Mouse (Mus musculus): ENCODE measurements around the gene Zc3h4. TPM values are rescaled to one million over a fixed set of nuclear protein-coding genes. Genes with fewer than 3 reads are reported as not detected.

Zc3h4 gene
- 16.8 and 19.9 TPM in 2 replicates for polyA plus RNA-seq (2015; fragmentation: Nextera tagmentation; extraction: Ambion mirVana)

GRCm38 (mm10) chr7:16400689-16401611 lies at the start of gene Zc3h4:
Zc3h4 (plus strand) TSS chr7:16400910.
- Histone ChIP-seq H3K9me3 (no peaks in the 10 kb centered on the region), H3K4me2 (peak within 1 kb of the TSS; percentile 77), H3K4me1 (replicated peaks) (peaks cover 36% of the 10 kb centered on the region), H3K27me3 (no peaks in the 10 kb centered on the region), H3K4me3 (peak within 1 kb of the TSS; percentile 93), H3K27ac (replicated peaks) (peak within 1 kb of the TSS; percentile 100), H3K36me3 (no peaks in the 10 kb centered on the region), H3K9ac (peak within 1 kb of the TSS; percentile 100)
- peak; percentile 32 for ATAC-seq (ENCODE audit: low read depth)
- WGBS = under 1% methylated on average over 76 of the region's 85 CpGs

DNA sequence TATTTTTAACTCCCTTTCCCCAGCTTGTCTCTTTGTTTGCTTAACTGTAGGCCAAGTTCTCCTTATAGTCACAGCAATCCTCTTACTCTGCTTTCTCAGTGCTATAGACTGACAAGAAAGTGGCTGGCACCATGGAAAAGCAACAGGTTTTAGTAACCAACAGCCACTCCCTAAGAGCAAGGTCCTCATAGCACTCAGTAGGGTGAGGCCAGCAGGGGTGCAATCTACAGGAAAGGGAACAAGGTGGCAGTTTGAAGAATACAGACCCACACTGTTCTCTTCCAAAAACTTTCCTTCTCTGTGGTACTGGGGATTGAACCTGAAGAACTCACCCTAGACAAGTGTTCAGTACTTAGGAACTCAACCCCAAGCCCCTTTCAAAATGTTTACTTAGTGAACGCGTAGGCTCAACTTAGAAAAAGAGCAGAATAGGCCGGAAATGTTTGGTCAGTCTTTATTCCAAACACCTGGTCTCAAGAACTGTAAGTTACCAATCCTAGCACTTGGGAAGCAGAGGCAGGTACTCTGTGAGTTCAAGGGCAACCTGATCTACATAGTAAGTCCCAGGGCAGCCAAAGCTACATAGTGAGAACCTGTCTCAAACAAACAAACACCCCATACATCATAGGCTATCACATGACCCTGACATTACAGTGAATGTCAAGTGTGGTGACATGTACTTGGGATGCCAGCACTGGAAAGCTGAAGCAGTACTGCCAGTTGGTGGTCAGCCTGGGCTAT lies 44.7 kb upstream of the Zc3h4 start:
- H3K9ac ChIP-seq = no peak overlapping the region
- no peak overlapping the region for H3K4me3 ChIP-seq
- no peak overlapping the region for H3K27ac ChIP-seq (replicated peaks)
- H3K9me3 ChIP-seq = no peaks in the 10 kb centered on the region
- no peak overlapping the region for H3K4me2 ChIP-seq
- no peaks in the 10 kb centered on the region for H3K27me3 ChIP-seq
- H3K4me1 ChIP-seq (replicated peaks) = no peaks in the 10 kb centered on the region
- peaks cover 65% of the 10 kb centered on the region for H3K36me3 ChIP-seq
- WGBS = 98% methylated on average over 3 of the region's 3 CpGs
- no peak for ATAC-seq (ENCODE audit: low read depth)

DNA sequence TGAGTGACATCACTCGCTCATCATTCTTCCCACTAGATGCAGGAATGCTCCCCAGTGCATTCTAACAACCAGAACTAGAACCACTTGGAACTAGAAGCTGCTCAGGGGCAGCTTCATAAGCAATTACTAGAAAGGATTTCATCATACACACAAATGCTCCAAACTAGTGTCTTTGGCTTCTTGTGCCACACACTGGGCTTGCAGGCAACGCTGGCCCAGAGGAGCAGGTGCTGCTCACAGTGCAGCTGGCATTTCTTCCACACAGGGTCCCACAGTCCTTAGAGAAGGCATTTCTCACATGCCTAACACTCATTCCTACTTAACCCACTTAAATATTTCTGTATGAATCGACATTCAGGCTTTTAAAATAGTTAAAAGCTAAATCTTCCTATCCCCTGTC lies 43.1 kb upstream of the Zc3h4 start:
- Histone ChIP-seq H3K27me3 (no peaks in the 10 kb centered on the region), H3K36me3 (peaks cover 60% of the 10 kb centered on the region), H3K9ac (no peak overlapping the region), H3K4me2 (no peak overlapping the region), H3K27ac (replicated peaks) (no peak overlapping the region), H3K9me3 (no peaks in the 10 kb centered on the region), H3K4me3 (no peak overlapping the region), H3K4me1 (replicated peaks) (0 out of 2 replicates have a peak, but pooled peaks cover 12% of the 10 kb centered on the region)
- WGBS = 92% methylated on average over 3 of the region's 3 CpGs
- no peak for ATAC-seq (ENCODE audit: low read depth)

GRCm38 (mm10) chr7:16364319-16364718 lies 36.4 kb upstream of the Zc3h4 start:
- Histone ChIP-seq H3K4me2 (no peak overlapping the region), H3K27ac (replicated peaks) (peak overlapping the region; percentile 79), H3K36me3 (peaks cover 68% of the 10 kb centered on the region), H3K4me3 (no peak overlapping the region), H3K9me3 (no peaks in the 10 kb centered on the region), H3K9ac (no peak overlapping the region), H3K27me3 (no peaks in the 10 kb centered on the region), H3K4me1 (replicated peaks) (peaks cover 53% of the 10 kb centered on the region)
- ATAC-seq (ENCODE audit: low read depth) = no peak
- 29% methylated on average over 1 of the region's 1 CpGs for WGBS

DNA sequence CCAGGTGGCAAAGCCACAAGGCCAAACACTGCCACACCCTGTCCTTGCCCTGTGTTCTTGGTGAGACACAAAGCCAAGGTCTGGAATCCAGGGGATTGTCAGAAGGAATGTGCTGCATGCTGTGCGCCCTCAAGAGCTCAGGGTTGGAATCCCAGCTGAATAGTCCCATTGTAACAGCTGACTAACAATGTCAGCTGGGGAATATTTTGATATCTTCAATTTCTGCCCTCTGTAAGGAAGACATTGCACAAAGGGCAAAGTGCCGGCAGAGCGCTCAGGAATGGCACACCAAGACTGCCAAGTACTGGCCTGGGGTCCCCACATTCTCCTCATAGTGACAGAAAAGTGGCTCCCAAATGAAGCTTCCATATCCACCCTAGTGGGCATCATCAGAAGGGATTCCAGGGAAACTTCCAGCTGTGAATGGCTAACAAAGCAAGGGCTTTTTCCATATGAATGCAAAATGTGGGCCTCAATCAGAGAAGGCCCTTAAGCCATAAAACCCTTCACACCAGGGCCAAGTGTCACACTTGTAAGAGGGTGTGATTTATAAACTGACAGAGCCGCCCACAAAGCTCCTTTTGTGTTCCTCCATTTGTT lies 35.7 kb upstream of the Zc3h4 start:
- ATAC-seq (ENCODE audit: low read depth) = peak; percentile 81
- H3K4me2 ChIP-seq = no peak overlapping the region
- H3K27me3 ChIP-seq = no peaks in the 10 kb centered on the region
- peak overlapping the region; percentile 79 for H3K27ac ChIP-seq (replicated peaks)
- H3K4me3 ChIP-seq = no peak overlapping the region
- WGBS = 6% methylated on average over 4 of the region's 4 CpGs
- peaks cover 53% of the 10 kb centered on the region for H3K4me1 ChIP-seq (replicated peaks)
- H3K9ac ChIP-seq = no peak overlapping the region
- no peaks in the 10 kb centered on the region for H3K9me3 ChIP-seq
- peaks cover 74% of the 10 kb centered on the region for H3K36me3 ChIP-seq

DNA sequence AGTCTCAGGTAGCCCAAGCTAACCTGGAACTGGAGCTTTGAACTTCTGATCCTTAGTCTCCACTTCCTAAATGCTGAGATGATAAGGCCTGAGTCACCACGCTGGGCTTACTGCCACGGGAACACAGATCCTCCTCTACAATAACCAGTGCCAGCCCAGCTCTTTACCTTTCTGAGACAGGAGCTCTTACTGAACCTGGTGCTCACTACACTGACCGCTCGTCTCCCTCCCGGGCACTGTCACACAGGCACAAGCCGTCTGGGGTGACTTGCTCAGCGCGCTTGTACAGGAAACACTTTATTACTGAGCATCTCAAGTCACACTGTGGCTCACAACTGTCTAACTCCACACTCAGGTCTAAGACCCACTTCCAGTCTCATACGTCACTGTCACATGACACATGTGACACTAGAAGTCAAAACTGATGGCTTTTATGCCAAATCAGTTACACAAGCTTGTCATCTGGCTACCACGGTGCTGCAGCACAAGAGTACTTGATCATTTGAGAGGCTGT lies 34.5 kb upstream of the Zc3h4 start:
- H3K9me3 ChIP-seq = no peaks in the 10 kb centered on the region
- no peaks in the 10 kb centered on the region for H3K27me3 ChIP-seq
- H3K4me2 ChIP-seq = no peak overlapping the region
- H3K9ac ChIP-seq = no peak overlapping the region
- H3K36me3 ChIP-seq = peaks cover 86% of the 10 kb centered on the region
- no peak for ATAC-seq (ENCODE audit: low read depth)
- 34% methylated on average over 10 of the region's 10 CpGs for WGBS
- H3K4me3 ChIP-seq = no peak overlapping the region
- H3K27ac ChIP-seq (replicated peaks) = peak overlapping the region; percentile 79; the same call in 1 of the 2 replicates
- peaks cover 53% of the 10 kb centered on the region for H3K4me1 ChIP-seq (replicated peaks)

DNA sequence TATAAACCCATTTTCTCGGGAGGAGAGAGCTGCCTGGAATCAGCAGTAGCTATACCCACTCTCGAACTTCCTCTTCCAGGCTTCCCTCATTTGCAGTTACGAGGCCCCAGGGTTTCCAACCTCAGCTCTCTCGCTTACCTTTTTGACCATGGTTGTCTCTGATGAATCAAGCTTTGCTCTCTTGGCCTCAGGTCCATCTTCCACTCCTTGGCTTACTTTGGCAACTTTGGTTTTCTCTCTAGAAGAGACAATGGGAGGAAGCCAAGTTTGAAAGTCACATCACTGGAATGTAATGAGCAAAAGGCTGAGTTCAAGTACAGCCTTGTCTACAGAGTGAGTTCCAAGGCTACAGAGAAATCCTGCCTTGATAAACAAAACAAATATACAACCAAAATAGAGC lies 34.0 kb upstream of the Zc3h4 start:
- H3K9ac ChIP-seq = no peak overlapping the region
- 37% methylated on average over 4 of the region's 4 CpGs for WGBS

DNA sequence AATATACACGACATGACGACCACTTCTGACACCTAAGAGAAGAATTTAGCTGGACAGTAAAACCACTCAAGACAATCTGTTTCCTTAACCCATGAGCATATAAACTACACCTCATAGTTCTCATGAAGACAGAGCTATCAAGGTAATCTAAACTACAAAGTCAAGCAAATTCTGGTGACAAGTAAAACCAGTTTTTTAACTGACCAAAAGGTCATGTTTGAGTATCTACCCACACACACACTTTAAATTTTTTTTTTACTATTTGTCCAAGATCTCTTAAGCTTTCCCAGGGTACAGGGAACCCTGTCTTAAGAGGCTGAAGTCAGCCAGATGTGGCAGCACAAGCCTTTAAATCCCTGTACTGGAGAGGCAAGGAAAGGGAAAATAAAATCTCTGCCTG lies 31.9 kb upstream of the Zc3h4 start:
- no peak overlapping the region for H3K4me2 ChIP-seq
- ATAC-seq (ENCODE audit: low read depth) = no peak
- H3K36me3 ChIP-seq = peaks cover 80% of the 10 kb centered on the region
- H3K27me3 ChIP-seq = no peaks in the 10 kb centered on the region
- H3K27ac ChIP-seq (replicated peaks) = no peak overlapping the region
- 98% methylated on average over 2 of the region's 2 CpGs for WGBS
- H3K9me3 ChIP-seq = no peaks in the 10 kb centered on the region
- peaks cover 36% of the 10 kb centered on the region for H3K4me1 ChIP-seq (replicated peaks)
- H3K4me3 ChIP-seq = no peak overlapping the region
- H3K9ac ChIP-seq = no peak overlapping the region

More for the DNA sequence above, 34.0 kb upstream of the Zc3h4 start:
- Histone ChIP-seq H3K27ac (replicated peaks) (no peak overlapping the region), H3K27me3 (no peaks in the 10 kb centered on the region), H3K4me3 (no peak overlapping the region), H3K4me1 (replicated peaks) (peaks cover 50% of the 10 kb centered on the region), H3K36me3 (peaks cover 87% of the 10 kb centered on the region), H3K4me2 (no peak overlapping the region), H3K9me3 (no peaks in the 10 kb centered on the region)
- no peak for ATAC-seq (ENCODE audit: low read depth)

- H3K4me2 ChIP-seq = no peak overlapping the region
- peaks cover 18% of the 10 kb centered on the region for H3K4me1 ChIP-seq (replicated peaks)
- no peak overlapping the region for H3K27ac ChIP-seq (replicated peaks)
- no peak for ATAC-seq (ENCODE audit: low read depth)
- no peaks in the 10 kb centered on the region for H3K9me3 ChIP-seq
- peaks cover 73% of the 10 kb centered on the region for H3K36me3 ChIP-seq
- H3K9ac ChIP-seq = no peak overlapping the region
- 98% methylated on average over 2 of the region's 2 CpGs for WGBS
- no peaks in the 10 kb centered on the region for H3K27me3 ChIP-seq
- H3K4me3 ChIP-seq = no peak overlapping the region
Measured at GRCm38 (mm10) chr7:16370596-16370995, 30.1 kb upstream of the Zc3h4 start.

DNA sequence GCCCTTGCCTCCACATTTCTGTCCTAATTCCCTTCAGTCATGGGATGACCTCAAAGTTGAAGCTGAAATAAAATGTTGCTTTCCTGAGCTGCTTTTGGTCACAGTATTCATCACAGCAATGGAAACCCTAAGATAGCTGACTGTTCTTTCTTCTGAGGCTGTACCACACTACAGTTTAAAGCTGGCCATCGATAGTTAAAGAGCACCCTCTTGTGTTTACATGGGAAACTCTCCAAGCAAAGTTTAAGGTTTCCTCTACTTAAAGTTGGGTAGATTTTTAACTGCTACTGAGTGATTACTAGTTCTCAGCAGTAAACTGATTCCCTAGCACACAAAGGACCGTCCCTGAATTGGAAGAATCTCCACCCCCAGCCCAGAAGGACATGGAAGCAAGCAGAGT lies 27.0 kb upstream of the Zc3h4 start:
- Histone ChIP-seq H3K4me3 (no peak overlapping the region), H3K9me3 (no peaks in the 10 kb centered on the region), H3K27me3 (no peaks in the 10 kb centered on the region), H3K4me1 (replicated peaks) (no peaks in the 10 kb centered on the region), H3K9ac (no peak overlapping the region), H3K36me3 (peaks cover 73% of the 10 kb centered on the region), H3K4me2 (no peak overlapping the region), H3K27ac (replicated peaks) (no peak overlapping the region)
- no peak; the same call in 1 of the 2 replicates for ATAC-seq (ENCODE audit: low read depth)
- WGBS = 38% methylated on average over 2 of the region's 2 CpGs

DNA sequence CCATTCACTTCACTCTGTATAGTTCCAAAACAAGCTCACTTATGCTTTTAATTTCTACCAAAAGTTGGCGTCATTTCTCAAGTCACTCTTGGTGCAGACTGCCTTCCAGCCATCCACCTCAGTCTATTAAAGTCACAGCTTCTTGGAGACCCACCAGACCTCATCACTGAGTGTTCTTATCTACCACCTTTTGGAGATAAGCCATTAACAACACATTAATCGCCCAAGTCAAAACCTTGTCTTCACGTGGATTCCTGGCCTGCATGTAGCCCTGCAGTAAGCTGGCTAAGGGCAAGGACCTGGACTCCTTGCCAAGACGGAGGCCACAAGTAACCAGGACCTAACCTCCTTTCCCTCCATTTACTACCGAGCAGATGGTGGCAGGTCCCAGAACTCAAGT lies 25.7 kb upstream of the Zc3h4 start:
- Histone ChIP-seq H3K9ac (no peak overlapping the region), H3K27ac (replicated peaks) (no peak overlapping the region), H3K9me3 (no peaks in the 10 kb centered on the region), H3K4me1 (replicated peaks) (no peaks in the 10 kb centered on the region), H3K4me3 (no peak overlapping the region), H3K4me2 (no peak overlapping the region), H3K36me3 (peaks cover 68% of the 10 kb centered on the region), H3K27me3 (no peaks in the 10 kb centered on the region)
- 90% methylated on average over 5 of the region's 5 CpGs for WGBS
- ATAC-seq (ENCODE audit: low read depth) = no peak

DNA sequence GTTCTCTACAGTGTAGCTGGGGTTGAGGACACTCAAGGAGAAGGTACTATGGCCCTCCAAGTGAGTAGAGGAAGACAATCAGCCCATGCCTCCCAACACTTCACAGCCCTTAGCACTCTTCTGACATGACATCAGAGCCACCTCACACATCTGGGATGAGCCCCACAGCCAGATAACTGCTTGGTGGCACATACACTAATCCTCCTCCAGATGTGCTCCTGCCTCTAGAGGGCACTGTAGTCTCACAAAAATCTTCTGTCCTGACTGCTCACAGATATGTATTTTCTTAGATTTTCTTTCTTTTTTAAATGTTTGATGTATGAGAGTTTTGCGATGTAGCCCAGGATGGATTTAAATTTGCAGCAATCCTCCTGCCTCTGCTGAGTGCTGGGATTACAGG lies 24.2 kb upstream of the Zc3h4 start:
- Histone ChIP-seq H3K4me2 (no peak overlapping the region), H3K36me3 (peaks cover 62% of the 10 kb centered on the region), H3K4me3 (no peak overlapping the region), H3K27me3 (no peaks in the 10 kb centered on the region), H3K9me3 (no peaks in the 10 kb centered on the region), H3K4me1 (replicated peaks) (no peaks in the 10 kb centered on the region), H3K9ac (no peak overlapping the region), H3K27ac (replicated peaks) (no peak overlapping the region)
- no peak for ATAC-seq (ENCODE audit: low read depth)
- 97% methylated on average over 1 of the region's 1 CpGs for WGBS

All from neural tube, embryonic 13.5 days (tissue).